Mouse (Mus musculus) testis, postnatal 14 days (tissue): ENCODE data around the gene Cngb1.

Experiments
- DNase-seq: peaks from one replicate; pipeline ENCODE4 v3.0.0; 2021; ENCODE audit warnings: low spot score

Cngb1 gene

DNA sequence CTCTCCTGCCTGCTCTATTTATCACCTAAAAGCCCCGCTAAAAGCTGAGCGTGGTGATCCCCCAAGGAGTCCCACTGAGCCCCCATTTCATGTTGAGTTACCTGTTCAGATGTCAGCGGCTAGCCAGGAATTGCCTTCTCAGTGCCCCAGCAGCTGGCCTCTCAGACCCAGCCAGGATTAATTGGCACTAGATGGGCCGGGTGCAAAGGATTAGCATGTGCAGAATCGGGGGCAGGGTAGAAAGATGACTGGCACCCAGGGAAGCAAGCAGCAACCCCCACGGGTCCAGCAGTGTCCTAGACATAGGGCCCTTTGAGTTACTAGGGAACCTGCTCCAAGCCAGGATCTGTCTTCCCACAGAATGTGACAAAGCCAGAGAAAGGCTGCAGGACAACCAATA is at the start of gene Cngb1:
Gene Cngb1, minus strand, starts transcription at position 155 of the 400 bp plus-strand sequence.
- no peak for DNase-seq

DNA sequence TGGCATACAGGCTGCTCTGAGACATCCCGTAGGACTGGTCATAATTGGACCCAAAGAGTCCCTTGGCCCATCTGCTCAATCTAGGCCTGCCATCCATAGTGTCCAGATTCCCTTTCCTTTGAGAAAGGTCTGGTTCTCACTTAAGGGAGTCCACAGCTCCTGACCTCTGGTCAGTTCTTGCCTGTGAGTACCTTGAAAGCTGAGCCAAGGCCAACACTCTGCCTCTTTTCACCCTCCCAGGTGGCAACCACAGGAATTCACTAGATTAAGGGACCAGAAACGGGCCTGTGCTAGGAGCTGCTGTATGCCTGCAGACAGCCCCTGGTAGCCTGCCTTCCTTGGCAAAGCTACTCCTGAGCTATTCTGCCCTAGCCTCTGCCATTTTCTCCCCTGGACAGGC is 48.2 kb upstream of the Cngb1 start:
- no peak for DNase-seq

GRCm38 (mm10) chr8:95352871-95353866 is 46.8 kb upstream of the Cngb1 start:
- DNase-seq = no peak

- no peak for DNase-seq
These were observed 45.9 kb upstream of the Cngb1 start, which contains the start of gene Mmp15 for GRCm38 (mm10) chr8:95352151-95352870. Gene Mmp15 (plus strand): TSS chr8:95352268.

DNA sequence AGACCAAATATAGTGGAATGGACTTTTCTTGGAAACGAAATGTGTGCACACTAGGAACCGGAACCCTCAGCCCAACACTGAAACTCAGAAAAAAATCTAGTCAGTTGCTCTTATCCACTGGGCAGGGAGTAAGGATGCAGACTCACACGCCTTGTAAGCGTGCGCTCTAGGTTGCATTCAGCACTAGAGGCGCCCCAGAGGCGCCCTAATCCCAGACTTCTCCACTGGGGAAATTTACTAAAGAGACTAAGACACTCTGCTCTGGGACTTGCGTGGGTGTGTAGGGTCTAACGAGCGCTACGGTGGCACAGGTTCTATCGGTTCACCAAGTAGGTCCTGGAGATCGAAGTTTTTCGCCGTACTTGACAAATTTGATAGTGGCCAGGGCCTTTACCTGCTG is 45.1 kb upstream of the Cngb1 start:
- no peak for DNase-seq

- DNase-seq = no peak
These were observed 42.6 kb upstream of the Cngb1 start for GRCm38 (mm10) chr8:95348811-95349630.

DNA sequence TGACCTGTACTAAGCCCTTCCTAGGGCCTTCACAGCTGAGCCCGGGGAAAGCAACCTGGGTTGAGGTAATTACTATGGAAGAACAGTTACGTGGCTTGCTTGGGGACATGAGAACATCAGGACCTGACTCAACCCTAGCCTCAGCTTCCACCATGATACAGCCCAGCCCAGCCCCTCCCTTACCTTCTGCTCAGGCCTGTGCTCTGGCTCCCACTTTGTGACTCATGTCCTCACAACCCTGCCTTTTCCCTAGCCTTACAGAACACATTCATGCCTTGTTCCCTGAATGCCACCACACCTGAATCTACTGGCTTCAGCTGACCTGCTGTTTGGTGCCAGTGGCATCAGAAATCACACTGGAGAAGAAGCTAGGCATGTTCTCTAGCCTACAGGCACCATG is 42.0 kb upstream of the Cngb1 start:
- DNase-seq = no peak

GRCm38 (mm10) chr8:95346643-95347545 is 40.5 kb upstream of the Cngb1 start:
- DNase-seq = no peak

GRCm38 (mm10) chr8:95344668-95345067 is 38.3 kb upstream of the Cngb1 start:
- DNase-seq = no peak

DNA sequence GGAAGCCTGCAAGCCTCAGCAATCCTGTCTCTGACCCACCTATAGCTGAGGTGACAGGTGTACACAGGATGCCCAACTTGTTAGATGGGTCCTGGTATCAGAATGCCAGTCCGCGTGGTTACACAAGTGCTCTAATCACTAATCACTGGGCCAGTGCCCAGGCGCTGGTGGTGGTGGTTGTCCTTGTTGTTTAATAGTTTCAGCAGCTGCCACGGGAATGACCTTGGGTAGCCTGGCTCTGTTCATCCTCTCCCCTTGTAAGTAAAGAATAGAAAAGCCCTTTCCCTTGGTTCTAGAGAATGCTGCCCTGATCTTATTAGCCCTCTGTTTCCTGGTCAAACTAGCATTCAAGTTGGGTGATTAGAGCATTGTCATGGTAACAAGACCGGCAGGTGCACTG is 35.3 kb upstream of the Cngb1 start:
- DNase-seq = no peak

- DNase-seq = no peak
These were observed 30.0 kb upstream of the Cngb1 start for GRCm38 (mm10) chr8:95336363-95336762.

- no peak for DNase-seq
These were observed 29.3 kb upstream of the Cngb1 start for GRCm38 (mm10) chr8:95335706-95336105.

GRCm38 (mm10) chr8:95332437-95333199 is 26.2 kb upstream of the Cngb1 start:
- no peak for DNase-seq

DNA sequence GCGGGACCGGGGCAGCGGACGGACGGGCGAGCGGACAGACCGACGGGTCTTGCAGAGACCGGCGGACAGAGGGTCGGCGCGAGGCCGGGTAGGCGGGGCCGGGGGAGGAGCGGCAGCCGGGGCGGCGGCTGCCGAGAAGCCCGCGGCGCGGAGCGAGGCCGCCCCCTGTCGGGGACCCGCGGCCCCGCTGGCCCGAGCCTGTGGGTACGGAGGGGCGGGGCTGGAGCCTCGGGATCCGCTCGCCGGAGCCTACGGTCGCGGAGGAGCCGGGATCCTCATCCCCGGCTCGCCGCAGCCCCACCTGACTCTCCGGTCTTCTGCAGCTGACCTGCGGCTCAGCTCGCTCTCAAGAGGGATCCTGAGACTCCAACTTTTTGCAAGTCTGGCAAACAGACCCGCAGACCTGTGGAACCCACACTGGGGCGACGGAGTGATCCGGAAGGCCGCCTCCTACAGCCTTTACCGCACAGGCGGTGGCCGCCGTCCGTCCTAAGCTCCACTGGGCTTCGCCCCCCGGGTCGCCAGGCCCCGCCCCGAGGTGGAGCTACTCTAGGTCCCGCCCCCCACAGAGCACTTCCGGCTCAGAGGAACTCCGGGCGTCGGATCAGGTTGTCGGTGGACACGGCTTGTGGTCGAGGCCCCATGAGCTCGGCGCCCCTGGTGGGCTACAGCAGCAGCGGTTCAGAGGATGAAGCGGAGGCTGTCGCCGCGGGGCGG is 25.5 kb upstream of the Cngb1 start, which contains the start of the genes Zfp319 and Usb1:
Gene Zfp319, minus strand, starts transcription at position 231 of the 717 bp plus-strand sequence.
Gene Usb1, plus strand, starts transcription at position 565 of the 717 bp plus-strand sequence.
- DNase-seq = peak; percentile 95

DNA sequence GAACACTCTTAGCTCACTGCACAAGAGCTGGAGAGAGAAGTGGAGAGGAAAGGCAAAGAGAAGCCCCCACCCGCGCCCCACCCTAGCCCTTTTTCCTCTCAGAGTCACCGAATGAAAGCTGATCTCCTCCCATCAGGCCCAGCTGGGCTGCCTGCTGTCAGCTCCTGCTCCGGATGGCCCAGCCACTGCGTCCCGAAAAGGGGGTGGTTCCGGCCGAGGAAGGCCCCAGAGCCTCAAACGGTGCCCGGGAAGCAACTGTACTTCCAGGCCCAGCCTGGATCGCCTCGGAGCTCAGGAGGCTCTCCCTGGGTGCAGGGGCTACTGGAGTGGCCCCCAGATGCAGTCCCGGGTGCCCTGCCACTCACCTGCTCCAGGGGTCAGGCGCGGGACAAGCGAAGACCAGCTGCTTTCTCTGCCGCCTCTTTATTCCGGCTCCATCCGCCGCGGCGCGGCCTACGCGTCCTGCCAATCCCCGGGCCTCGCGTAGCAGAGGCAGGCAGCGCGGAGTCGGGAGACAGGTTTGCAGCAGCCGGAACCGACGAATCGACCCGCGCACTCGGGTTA is 24.9 kb upstream of the Cngb1 start:
- no peak for DNase-seq

GRCm38 (mm10) chr8:95330367-95330766 is 24.0 kb upstream of the Cngb1 start:
- no peak for DNase-seq

- DNase-seq = no peak
These were observed 21.6 kb upstream of the Cngb1 start for GRCm38 (mm10) chr8:95327866-95328465.

- DNase-seq = no peak
These were observed 20.4 kb upstream of the Cngb1 start for GRCm38 (mm10) chr8:95326822-95327221.

- DNase-seq = no peak
These were observed 18.3 kb upstream of the Cngb1 start for GRCm38 (mm10) chr8:95324646-95325045.
